Mouse (Mus musculus) small intestine, adult 2 months (tissue): ENCODE measurements at regions not wholly inside any gene's neighbourhood (a gene's known extent, or its start where the extent isn't known, plus 50 kb on each side); places are given as distances from the start of the nearest gene placed in this dataset.

Experiments used
- CTCF ChIP-seq: fragments of 200-500 bp; IDR thresholded peaks from 2 replicates; pipeline ENCODE4 v1.5.1; 2012; ENCODE audit warnings: low read depth, mild to moderate bottlenecking, control low read depth, inconsistent platforms, low read length, moderate library complexity, mixed read lengths; ENCODE audit not compliant: insufficient replicate concordance, insufficient read length; ENCODE audit errors: extremely low read depth
- POLR2A ChIP-seq: fragments of 200-500 bp; IDR thresholded peaks from 2 replicates; pipeline ENCODE4 v1.6.1; 2012; ENCODE audit warnings: low read depth, mild to moderate bottlenecking, control low read depth, inconsistent platforms, low read length, moderate library complexity

- TF ChIP-seq CTCF (no peak), POLR2A (no peak)
Observed at GRCm38 (mm10) chr13:15911263-15911662, 100.4 kb upstream of the Inhba start.
